Mouse (Mus musculus) gastrocnemius, postnatal 25 days (tissue): ENCODE measurements at regions not wholly inside any gene's neighbourhood (a gene's known extent, or its start where the extent isn't known, plus 50 kb on each side); places are given as distances from the start of the nearest gene placed in this dataset.

ENCODE experiments used
- DNase-seq: peaks from one replicate; pipeline ENCODE4 v3.0.0; 2022

- no peak for DNase-seq
Measured at GRCm38 (mm10) chr1:185151130-185151799, 52.7 kb upstream of the Rab3gap2 start.

GRCm38 (mm10) chr1:185150431-185151129 is 53.3 kb upstream of the Rab3gap2 start:
- no peak for DNase-seq

GRCm38 (mm10) chr1:185144791-185145190 is 59.1 kb upstream of the Rab3gap2 start:
- DNase-seq, result peak; percentile 8

GRCm38 (mm10) chr1:185144006-185144405 is 59.9 kb upstream of the Rab3gap2 start:
- no peak for DNase-seq

- DNase-seq, result peak; percentile 18
Measured at GRCm38 (mm10) chr1:185140317-185140716, 63.6 kb upstream of the Rab3gap2 start.

- no peak for DNase-seq
Measured at GRCm38 (mm10) chr1:185128209-185128608, 75.7 kb upstream of the Rab3gap2 start.

- no peak for DNase-seq
Measured at GRCm38 (mm10) chr1:185125737-185126286, 78.1 kb upstream of the Rab3gap2 start.

- no peak for DNase-seq
Measured at GRCm38 (mm10) chr1:185121552-185121951, 82.4 kb upstream of the Rab3gap2 start.

- DNase-seq, result no peak
Measured at GRCm38 (mm10) chr1:185120416-185120815, 83.5 kb upstream of the Rab3gap2 start.

- no peak for DNase-seq
Measured at GRCm38 (mm10) chr1:185117711-185118110, 86.2 kb upstream of the Rab3gap2 start.

GRCm38 (mm10) chr1:185113687-185114086 is 90.2 kb upstream of the Rab3gap2 start:
- DNase-seq, result no peak

- no peak for DNase-seq
Measured at GRCm38 (mm10) chr1:185112017-185112399, 91.9 kb upstream of the Rab3gap2 start.

GRCm38 (mm10) chr1:185111347-185112016 is 92.4 kb upstream of the Rab3gap2 start:
- no peak for DNase-seq

GRCm38 (mm10) chr1:185104945-185105884 is 98.7 kb upstream of the Rab3gap2 start:
- DNase-seq, result no peak

- DNase-seq, result no peak
Measured at GRCm38 (mm10) chr1:185103803-185104202, 100.1 kb upstream of the Rab3gap2 start.

GRCm38 (mm10) chr1:185098975-185099958 is 99.9 kb upstream of the Mark1 start:
- DNase-seq, result no peak

- DNase-seq, result no peak
Measured at GRCm38 (mm10) chr1:185098195-185098974, 99.0 kb upstream of the Mark1 start.

- DNase-seq, result no peak
Measured at GRCm38 (mm10) chr1:185096741-185097140, 97.4 kb upstream of the Mark1 start.

- DNase-seq, result no peak
Measured at GRCm38 (mm10) chr1:185092757-185093156, 93.4 kb upstream of the Mark1 start.
